Mouse (Mus musculus) spleen, embryonic (tissue): ENCODE results near the gene Scn2a.
"Not testable (repeated sequence)": the region's sequence is repeated elsewhere in the genome, so short reads cannot be mapped to it uniquely, and the experiment has no call there.

Source experiments
- CTCF ChIA-PET: fragments of 350-600 bp; sonication (Branson Sonifier 250); formaldehyde crosslinking; loops from one replicate; lab custom pipeline; 2022; lab: Charles Lee

The Scn2a gene

DNA sequence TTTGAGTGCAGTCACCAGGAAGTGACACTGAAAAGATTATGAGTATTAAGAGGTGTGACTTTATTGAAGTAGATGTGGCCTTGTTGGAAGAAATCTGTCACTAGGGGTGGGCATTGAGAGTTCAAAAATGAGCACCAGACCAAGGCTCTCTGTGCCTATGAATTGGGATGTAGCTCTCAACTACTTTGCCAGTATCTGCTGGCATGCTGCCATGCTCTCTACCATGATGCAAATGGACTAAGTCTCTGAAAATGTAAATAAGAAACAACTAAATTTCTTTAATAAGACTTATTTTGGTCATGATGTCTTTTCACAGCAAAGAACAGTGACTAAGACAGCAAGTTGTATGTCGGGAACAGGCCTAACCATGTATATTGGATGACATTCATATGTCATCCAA lies 79.7 kb downstream of the Scn2a start:
- CTCF ChIA-PET = interaction anchor here (0.6 kb wide), 1 partner anchor 578 kb away, joined by 7 read pairs; no protein-coding TSS in a partner anchor

DNA sequence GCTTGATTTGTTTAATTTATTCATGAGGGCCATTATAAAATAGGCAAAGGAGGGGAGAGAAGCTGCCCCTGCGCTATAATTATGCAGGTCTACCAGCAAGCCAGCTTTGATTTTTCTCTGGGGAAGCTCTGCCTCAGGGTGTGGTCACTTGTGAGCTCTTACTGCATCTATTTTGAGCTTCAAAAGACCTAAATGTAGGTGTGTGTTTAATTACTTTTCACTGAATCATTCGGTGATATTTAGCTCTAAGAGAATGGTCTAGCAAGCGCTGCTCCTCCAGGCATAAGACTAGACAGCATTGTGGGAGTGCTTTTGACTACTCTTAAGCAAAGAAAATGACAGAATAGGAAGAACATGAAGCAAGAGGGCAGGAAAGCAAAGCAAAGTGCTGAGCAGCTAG lies 80.6 kb downstream of the Scn2a start:
- CTCF ChIA-PET = no interaction called here

DNA sequence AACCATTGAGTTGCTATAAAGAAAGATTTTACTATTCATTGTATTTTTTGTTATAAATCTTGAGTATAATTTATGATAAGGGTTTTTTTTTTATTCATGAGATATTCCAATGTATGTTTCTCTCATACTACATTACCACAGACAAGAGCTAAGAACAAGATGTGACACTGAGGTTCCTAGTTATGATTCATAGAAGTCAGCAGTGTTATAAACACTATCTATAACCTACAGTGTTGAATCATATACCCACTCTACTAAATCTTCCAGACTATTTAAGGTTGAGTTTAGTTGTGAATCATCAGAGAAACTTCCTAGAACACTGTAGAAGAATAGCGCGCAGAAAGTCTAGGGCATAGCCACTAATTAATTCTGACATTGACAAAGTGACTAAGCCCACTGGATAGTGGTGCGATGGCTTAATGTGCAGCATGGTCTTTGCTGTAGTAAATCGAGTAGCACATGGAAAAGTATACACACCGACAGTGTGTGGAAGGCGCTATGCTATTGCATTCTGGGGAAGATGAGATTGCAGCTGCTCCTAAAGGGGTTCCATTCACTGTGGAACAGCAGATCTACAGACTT lies 101.7 kb downstream of the Scn2a start:
- CTCF ChIA-PET = interaction anchor here (0.6 kb wide), 1 partner anchor 257 kb away, joined by 21 read pairs; no protein-coding TSS in a partner anchor

GRCm38 (mm10) chr2:65745400-65745799 lies 124.8 kb downstream of the Scn2a start:
- CTCF ChIA-PET = interaction anchor here (0.6 kb wide), 1 partner anchor 25 kb away, joined by 4 read pairs; no protein-coding TSS in a partner anchor

GRCm38 (mm10) chr2:65782442-65782841 lies 161.9 kb downstream of the Scn2a start:
- CTCF ChIA-PET = no interaction called here

DNA sequence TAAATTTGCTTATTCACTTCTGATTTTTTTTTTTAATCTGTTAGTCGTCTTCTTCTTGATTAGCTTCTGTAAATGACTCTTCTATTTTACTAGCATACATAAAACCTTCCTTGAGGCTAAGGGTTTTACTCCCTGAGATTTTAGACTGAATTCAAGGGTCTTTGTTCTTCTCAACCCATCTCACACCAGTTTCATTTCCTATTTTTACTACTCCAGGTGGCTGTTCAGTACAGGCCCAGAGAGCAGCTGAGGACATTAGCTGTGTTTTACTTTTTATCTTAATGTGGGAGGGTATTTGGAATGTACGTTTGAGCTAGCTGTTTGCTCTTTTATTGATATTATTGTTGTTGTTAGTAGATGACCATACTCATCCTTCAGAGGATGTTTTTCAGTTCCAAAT lies 162.8 kb downstream of the Scn2a start:
- CTCF ChIA-PET = no interaction called here

- CTCF ChIA-PET = no interaction called here
Observed at GRCm38 (mm10) chr2:65792516-65792915, 171.9 kb downstream of the Scn2a start.

DNA sequence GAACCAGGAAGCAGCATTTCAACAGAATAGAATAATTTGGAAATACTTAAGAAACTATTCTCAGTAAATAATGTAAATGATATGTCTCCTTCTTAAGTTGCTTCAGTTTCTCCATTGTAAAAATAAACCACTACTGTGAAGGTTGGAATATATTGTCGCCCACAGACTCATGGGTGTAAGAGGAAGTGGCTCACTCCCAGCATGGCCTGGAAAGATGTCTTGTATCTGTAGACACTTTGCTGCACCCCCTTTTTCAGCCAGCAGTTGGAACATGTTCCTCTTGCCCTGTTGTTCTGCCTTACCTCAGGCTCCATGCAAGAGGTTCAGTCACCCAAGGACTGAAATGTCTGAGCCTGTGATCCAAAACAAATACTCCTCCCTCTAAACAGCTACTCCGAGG lies 173.0 kb downstream of the Scn2a start:
- CTCF ChIA-PET = no interaction called here

DNA sequence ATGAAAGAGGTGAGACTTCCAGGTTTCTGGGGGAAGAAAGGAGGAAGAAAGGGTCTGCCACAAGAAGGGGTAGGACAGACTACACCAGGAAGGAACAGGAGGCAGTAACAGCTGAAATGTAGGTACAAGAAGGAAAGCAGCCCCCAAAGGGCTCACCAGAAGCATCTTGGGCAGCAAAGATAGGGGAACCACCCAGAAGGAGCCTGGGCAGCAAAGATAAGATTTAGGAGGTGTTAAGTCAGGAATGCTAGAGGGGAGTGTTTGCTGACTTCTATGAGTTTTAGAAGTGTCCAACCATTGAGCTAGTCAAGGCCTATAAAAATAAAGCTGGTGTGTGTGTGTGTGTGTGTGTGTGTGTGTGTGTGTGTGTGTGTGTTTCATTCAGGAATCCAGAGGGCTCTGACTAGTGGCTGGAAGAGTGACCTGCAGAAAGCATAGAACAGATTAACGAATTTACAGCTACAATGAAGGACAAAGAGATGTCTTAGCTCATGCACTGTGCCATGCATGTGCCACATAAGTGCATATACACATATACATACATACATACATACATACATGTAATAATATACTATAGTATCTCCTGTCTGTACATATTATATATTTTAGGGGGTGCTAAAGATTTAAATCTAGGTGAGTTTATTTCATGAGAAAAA lies 180.6 kb downstream of the Scn2a start:
- CTCF ChIA-PET = interaction anchor here (0.6 kb wide), 1 partner anchor 37 kb away, joined by 5 read pairs; no protein-coding TSS in a partner anchor

DNA sequence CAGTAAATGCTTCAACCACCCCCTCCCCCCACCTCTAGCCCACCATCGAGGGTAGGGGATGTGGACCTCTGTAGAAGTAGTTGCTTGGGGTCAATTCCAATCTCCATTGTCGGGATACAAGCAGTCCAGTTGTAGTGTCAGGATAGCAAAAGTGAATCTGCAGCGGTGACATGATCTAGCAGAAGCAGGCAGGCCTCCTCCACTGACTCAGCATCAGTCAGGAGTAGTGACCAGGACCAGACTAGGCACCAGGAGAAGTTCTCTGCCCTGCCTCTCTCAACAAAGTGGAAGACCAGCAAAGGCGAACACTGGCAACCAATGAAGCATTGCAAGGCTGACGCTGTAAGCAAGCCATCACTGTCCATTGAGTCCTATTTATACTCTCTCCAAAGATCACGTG lies 186.0 kb downstream of the Scn2a start:
- CTCF ChIA-PET = no interaction called here

DNA sequence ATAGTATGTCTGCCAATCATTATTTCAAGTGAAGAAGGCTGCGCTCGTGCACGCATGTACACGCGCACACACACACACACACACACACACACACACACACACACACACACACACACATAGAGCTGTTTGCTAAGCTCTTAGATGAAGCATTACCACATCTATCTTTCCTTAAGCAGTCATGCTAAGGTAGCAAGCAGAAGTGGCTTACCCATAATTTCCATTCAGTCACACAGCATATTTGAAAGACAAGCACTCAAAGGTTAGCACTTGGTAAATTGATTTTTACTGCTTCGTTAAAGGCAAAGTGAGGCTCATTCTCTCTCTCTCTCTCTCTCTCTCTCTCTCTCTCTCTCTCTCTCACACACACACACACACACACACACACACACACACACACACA lies 190.6 kb downstream of the Scn2a start:
- CTCF ChIA-PET = not testable (repeated sequence)
